Mouse (Mus musculus) thymus, postnatal 14 days (tissue): Measurements from ENCODE around the gene Vldlr.

Experiments used
- DNase-seq: peaks from one replicate; pipeline ENCODE4 v3.0.0; 2021

Vldlr gene

GRCm38 (mm10) chr19:27216318-27216717 is at the start of gene Vldlr:
Gene Vldlr (plus strand): TSS chr19:27216484.
- no peak for DNase-seq

- DNase-seq: no peak
Observed at GRCm38 (mm10) chr19:27167601-27168319, 48.5 kb upstream of the Vldlr start.

DNA sequence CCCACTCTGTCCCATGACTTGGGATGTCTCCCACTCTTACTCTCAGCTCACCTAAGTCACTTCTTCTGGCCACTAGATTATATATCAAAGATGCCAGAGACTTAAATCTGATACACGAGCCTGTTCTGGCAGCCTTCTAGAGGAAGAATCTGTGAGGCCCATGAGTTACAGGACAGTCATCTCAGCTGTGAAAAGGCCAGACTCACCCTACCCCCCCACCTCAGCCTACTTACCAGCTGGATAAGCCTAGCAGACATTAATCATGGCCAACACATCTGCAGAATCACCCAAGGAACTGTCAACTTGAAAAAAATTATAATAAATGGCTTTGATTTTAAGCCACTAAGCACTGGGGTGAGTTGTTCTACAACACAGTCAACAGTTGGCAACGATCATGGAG is 42.4 kb upstream of the Vldlr start:
- DNase-seq: no peak

DNA sequence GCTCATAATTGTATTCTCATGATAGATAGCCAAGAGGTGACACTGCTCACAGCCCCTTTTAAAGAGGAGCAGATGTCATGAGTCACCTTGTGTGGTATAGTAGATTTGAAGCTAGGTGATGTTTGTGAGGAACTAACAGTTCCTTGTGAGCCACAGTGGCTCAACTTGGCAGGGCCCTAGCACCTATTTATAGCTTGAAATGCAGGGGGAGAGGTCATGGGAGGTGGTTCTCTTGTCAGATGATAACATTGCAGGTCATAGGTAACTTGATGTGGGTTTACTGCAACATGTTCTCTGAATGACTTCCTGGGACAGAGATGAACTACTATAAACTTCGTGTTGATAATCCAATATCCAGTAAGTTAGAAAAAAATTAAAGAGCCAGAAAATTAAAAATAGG is 40.7 kb upstream of the Vldlr start:
- no peak for DNase-seq

DNA sequence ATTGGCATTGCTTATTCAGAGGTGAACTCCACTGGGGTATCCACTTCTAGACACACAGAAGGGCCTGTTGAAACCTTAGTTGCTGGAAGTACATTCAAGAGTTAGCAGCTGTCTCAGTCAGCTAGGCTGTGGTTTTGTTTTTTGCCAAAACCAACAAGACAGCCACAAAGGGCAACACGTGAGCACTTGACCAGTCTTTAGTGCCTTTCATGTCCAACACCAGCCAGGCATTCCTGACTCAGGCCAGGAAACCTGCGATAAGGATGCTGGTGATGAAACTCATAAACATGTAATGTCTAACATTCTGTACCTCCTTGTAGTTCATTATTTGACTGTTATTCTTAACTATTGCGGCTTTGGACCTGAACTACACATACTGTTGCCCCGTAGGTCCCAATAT is 39.7 kb upstream of the Vldlr start:
- DNase-seq: no peak

DNA sequence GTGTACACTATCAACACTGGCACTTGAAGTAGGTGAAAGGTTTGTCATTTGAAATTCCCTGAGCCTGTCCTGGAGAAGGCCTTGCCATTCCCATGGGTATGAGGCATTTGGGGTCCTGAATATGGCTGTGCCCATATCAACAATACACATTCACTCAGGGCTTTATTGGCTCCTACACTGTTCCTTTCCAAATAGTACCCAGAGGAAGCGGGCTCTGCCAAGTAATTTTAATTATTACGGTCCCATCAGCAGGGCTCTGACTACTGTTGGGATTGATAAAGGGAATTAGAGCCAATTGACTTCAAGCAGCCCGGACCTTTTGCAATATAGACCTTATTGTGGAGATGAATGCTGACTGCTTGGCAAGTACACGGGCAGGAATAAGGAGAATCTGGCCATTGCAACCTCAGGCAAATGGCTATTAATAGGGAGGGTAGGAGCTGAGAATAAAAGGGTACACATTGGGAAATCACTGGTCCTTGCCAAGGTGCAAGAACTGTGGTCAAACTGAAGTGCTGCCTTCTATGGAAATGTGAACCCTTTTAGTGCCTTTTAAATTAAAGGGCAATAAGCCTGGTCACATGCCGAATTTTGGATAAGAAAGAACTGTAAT is 38.0 kb upstream of the Vldlr start:
- DNase-seq: no peak

GRCm38 (mm10) chr19:27180351-27181122 is 35.7 kb upstream of the Vldlr start:
- DNase-seq: no peak

GRCm38 (mm10) chr19:27183511-27183910 is 32.8 kb upstream of the Vldlr start:
- DNase-seq: no peak

DNA sequence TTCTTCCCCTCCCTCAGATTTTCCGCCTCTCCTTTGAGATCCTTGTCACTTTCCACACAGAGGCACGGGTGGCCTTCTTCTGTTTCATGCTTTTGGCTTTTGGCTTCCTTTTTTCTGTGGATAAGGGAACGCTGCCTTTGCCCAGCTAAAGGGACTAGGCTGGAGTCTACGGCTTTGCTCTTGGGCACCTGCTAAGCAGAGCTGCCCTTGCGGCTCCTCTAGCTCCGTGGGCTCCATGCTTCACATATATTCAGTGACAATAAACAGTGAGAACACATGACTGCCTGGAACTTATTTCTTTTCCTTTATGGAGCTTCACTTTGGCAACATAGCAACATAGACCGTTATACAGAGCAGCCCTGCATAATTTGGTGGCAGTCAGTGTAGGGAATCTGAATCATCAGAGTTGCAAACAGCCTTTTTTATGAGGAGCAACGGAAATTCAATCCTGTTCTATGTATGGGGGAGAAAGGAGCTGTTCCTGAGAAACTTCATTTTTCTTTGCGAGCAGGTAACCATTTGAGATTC is 12.5 kb upstream of the Vldlr start:
- no peak for DNase-seq

DNA sequence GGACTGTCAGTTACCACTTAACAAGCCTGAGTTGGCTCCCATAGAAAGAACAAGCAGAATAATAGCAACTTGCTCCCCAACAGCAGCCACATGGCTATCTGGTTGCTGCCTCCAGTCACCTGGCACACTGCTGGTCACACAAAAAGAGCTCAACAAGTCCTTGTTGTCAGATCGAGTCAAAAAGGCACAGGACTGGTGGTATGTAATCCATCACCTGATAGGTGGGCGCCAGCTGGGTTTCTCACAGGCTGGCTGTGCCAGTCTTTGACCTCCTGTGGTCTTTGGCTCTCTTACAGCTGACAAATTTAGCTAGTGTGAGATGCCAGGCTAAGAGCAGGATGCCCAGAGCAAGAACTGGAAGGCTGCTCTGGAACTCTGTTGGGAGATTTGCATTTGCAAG is 5.3 kb upstream of the Vldlr start:
- no peak for DNase-seq

DNA sequence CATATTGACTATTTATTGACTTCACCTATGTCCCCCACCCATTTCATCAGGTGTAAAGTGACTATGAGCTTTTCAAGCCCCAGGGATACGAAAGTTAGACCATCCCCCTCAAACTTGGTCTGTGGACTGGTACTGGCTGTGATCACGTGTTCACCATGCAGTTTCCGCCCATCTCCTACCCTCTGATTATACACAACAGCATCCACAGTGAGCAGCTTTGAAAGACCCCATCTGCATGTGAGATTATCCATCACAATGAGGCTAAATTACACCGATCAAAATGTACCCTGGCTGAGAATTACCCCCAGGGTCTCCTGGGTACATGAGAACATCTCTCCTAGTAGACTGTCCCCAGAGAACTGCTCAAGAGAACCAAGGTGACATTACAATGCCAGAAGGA is 688 bp upstream of the Vldlr start:
- DNase-seq: no peak

DNA sequence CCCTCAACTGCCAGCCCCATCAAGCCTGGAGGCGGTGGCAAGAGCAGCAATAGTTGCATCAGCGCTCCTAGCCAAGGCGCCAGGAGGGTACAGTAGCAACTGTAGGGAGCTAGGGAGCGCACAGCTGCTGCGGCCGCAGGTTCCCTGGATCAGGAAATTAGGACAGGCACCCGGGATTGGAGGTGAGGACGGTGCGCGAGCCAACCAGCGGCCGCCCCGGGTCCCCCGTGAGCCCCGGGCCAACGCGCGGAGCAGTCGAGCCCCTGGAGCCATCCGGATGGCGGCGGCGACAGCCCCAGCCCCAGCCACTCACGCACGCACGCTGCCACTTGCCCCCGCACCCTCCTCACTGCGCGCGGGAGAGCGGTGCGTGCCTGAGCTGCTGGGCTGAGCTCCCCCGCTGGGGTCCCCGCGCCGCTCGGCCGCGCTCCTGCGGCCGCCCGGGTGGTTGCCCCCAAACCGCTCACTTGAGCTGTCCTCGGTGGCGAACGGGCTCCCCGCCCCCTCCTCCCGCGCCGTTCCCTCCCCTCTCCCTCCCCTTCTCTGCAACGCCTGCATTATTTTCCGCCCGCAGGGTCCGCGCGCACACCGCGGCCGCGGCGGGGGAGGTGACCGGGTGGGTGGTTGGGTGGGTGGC is 601 bp downstream of the Vldlr start:
- peak; percentile 9 for DNase-seq

DNA sequence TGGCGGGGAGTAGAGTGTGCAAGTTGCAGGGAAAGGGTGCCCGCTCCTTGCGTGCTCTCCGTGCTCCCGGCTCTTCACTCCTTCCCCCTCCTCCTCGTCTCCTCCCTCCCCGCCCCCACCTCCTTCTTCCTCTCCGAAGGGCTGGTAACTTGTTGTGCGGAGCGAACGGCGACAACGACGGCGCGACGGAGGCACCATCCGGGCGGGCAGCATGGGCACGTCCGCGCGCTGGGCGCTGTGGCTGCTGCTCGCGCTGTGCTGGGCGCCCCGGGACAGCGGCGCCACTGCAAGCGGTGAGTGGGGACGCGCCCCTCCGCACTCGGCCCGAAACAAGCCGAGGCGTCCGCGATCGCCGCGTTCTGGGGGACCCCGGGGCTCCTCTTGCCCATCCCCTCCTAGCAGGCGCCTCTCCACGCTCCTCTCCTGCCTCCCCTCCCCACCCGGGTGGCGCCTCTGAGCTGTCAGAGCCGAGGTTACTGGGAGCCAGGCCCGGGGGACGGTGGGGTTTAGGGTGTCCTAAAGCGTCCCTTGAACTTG is 1.2 kb downstream of the Vldlr start:
- DNase-seq: peak; percentile 42

GRCm38 (mm10) chr19:27217941-27218411 is 1.7 kb downstream of the Vldlr start:
- DNase-seq: peak; percentile 19

DNA sequence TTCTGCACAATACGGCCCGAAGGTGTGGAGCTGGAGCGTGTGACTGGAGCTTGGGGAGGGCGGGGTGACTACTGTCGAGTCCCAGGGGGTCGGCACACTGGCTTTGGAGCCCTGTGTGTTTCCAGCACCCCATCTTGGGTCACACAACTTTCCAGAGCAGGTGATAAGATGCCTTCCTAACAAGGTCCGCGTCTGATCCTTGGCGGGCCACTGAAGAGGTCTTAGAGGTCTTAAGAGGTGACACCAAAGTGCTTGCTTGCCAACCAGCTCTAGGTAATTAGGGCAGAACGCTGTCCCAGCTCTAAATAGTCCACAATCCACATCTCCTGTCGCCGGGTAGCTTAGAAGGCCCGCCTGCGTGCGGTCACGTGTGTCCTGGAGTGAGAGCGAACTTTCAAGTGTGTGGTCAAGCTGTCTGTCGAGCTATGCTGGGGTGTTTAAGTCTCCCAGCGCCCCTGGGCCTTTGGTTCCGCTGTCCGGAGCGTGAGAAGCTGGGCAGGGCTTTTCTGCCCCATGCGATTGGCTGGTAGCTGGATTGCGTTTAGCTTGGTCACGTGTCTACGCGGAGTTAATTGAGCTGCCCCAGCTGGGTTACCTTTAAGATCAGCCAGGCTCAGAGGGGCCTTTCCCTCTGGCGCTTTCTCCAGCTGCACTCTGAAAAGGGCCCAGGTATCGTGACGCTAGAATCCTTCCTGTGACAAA is 2.4 kb downstream of the Vldlr start:
- DNase-seq: no peak

DNA sequence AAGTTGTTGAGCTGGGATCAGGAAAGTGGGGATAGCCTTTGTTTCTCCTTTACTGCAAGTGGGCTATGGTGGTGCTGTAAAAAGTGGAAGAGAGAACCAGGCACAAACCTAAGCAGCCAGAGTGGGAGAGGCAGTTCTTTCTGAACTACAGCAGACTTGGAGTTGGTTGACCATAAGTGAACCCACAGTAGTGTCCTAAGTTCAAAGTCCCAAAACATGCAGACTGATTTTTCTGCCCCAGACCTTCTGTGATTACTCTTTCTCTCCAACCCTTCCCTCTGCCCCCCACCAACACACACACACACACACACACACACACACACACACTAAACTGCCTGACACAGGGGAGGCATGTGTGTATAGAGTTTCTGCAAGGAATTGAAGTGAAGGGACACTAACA is 3.3 kb downstream of the Vldlr start:
- no peak for DNase-seq

DNA sequence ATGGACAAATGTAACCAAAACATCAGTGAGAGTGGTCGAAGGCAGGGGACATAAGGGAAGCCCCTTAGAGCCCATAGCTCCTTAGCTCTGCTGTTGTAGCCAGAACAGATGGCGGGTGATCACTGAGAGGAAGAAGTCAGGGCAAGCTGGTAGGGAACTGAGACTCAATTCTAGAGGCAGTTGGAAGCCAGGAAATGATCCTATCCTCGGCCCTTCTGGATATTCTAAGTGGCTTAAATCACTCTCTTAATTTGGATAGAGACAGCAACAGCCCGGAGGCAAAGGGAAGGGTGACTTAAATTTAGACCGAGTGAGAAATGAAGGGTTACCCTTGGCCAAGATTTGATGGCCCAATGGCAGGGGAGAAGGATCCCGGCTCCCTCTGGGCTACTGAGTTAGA is 6.8 kb downstream of the Vldlr start:
- no peak for DNase-seq

GRCm38 (mm10) chr19:27224356-27224755 is 8.1 kb downstream of the Vldlr start:
- DNase-seq: no peak

DNA sequence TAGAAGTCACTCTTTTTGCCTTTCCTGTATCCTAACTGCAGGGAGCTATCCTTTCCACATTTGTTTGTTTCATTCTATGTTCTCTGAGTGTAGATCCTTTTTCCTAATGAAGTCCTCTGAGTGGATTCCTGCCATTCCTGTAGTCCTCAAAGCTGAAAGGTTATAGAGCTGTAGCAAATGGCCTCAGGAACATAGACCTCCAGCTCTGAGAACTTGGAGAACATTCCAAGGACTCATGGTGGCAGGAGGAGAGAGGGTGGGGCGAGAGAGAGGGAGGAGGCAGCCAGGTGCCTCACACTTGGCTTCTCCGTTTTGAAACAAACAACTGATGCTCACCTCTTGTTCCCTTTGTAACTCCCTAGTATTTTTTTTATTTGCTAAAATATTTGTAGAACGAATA is 10.3 kb downstream of the Vldlr start:
- no peak for DNase-seq

DNA sequence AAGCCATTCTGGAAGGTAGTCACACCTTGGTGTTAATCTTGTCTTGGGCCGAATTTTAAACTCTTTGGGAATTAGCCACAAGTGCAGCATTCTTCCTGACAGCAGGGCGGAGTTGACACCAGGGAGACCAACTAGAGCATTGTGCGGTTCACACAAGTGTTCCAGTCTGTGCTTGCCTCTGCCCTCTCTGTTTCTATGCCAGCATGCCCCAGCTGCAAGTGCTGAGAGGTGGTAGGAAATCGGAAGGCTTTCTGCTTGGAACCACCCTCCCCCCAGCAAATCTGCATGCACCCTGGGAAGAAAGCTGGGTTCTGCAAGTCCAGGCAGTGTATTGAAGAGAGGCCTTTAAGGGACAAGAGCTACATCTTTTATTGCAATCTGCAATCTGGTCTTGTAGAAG is 10.8 kb downstream of the Vldlr start:
- DNase-seq: no peak

DNA sequence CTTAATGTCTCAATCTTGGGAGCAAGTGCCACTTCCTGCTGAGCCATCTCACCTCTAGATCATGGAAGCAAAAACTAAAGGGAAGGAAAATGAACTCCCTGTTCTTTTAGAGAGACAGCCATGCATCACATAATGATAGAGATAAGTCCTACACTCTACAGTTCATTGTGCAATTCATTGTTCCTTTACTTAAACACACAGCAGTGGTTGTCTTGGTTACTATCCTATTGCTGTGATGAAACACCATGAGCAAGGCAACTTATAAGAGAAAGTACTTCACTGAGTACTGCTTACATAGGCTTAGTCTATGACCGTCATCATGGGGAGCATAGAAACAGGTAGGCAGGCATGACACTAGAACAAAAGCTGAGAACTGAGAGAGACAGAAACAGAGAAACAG is 12.0 kb downstream of the Vldlr start:
- no peak for DNase-seq

- DNase-seq: no peak
Observed at GRCm38 (mm10) chr19:27233386-27233785, 17.1 kb downstream of the Vldlr start.
